Mouse (Mus musculus) brown adipose tissue, adult 24 weeks (tissue): ENCODE measurements around the gene Specc1l. TPM values are rescaled to one million over a fixed set of nuclear protein-coding genes. Genes with fewer than 3 reads are reported as not detected.

ENCODE experiments used
- H3K27ac ChIP-seq: fragments of 200-500 bp; replicated peaks from 2 replicates; pipeline ENCODE4 v1.5.1; 2012; ENCODE audit warnings: low read depth, mild to moderate bottlenecking, low read length
- H3K4me1 ChIP-seq: fragments of 200-500 bp; 2 replicates; pipeline ENCODE4 v1.6.1; 2012; ENCODE audit warnings: low read length, mixed read lengths; ENCODE audit not compliant: control insufficient read depth, insufficient read depth, insufficient read length
- H3K4me3 ChIP-seq: fragments of 200-500 bp; 2 replicates; pipeline ENCODE4 v1.5.1; 2012; ENCODE audit warnings: low read depth, mild to moderate bottlenecking, low read length, moderate library complexity; ENCODE audit not compliant: insufficient read depth
- polyA plus RNA-seq: library from polyadenylated mRNA; stranded (reverse); fragments of >200 nt; gene quantifications from 2 replicates; pipeline ENCODE4 v1.2.4, GENCODE M21; 2012; ENCODE audit not compliant: missing spikeins, insufficient read depth, insufficient read length

Specc1l gene
- polyA plus RNA-seq, 1 experiment = 15.1 TPM

DNA sequence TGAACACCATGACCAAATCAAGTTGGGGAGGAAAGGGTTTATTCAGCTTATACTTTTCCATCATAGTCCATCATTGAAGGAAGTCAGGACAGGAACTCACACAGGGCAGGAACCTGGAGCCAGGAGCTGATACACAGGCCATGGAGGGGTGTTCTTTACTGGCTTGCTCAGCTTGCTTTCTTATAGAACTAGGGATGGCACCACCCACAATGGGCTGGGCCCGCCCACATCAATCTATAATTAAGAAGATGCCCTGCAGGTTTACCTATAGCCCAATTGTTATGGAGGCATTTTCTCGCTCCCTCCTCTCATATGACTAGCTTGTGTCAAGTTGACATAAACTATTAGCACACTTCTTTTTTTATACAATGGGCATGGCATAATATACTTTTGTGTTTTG, 25.3 kb downstream of the Specc1l start:
- no peaks in the 10 kb centered on the region for H3K4me1 ChIP-seq
- H3K4me3 ChIP-seq = no peak overlapping the region
- no peak overlapping the region for H3K27ac ChIP-seq

DNA sequence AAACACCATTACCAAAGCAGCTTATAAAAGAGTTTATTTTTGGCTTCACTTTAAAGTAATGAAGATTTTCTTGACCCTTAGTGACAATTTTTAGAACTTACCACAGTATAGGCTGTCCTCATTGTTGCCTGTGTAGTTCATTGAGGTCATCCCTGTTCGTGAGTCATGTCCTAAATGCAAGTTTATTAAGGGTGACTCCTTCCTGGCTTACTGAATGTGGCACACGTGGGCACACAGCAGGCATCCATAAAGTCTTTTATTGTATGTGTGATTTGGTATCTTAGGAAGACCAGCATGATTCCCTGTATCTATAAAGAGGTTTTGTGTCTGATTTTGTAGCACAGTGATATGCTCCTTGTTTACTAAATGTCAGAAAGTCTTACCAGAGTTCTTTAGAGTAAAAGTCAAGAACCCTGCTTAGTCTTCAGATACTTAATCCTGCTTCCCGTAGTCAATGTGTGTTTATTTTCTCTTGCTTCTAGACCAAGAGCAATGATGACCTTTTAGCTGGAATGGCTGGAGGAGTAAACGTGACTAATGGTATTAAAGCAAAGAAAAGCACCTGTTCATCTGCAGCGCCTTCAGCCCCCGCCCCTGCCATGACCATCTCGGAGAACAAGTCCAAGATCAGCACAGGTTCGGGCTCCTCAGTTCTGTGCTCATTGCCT, 28.8 kb downstream of the Specc1l start:
- Histone ChIP-seq H3K4me3 (no peak overlapping the region), H3K27ac (no peak overlapping the region), H3K4me1 (no peaks in the 10 kb centered on the region)

DNA sequence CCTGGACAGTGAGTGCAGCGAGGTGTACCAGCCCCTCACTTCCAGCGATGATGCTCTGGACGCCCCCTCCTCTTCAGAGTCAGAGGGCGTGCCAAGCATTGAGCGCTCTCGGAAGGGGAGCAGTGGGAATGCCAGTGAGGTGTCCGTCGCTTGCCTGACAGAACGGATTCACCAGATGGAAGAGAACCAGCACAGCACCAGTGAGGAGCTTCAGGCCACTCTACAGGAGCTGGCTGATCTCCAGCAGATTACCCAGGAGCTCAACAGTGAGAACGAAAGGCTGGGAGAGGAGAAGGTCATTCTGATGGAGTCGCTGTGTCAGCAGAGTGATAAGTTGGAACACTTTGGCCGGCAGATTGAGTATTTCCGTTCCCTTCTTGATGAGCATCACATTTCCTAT, 33.9 kb downstream of the Specc1l start:
- H3K4me1 ChIP-seq = no peaks in the 10 kb centered on the region
- no peak overlapping the region for H3K4me3 ChIP-seq
- no peak overlapping the region for H3K27ac ChIP-seq

- H3K4me1 ChIP-seq = no peaks in the 10 kb centered on the region
- H3K4me3 ChIP-seq = no peak overlapping the region
- H3K27ac ChIP-seq = no peak overlapping the region
Measured at GRCm38 (mm10) chr10:75246331-75246730, 34.5 kb downstream of the Specc1l start.

GRCm38 (mm10) chr10:75251011-75251410, 39.1 kb downstream of the Specc1l start:
- Histone ChIP-seq H3K4me3 (no peak overlapping the region), H3K27ac (no peak overlapping the region), H3K4me1 (no peaks in the 10 kb centered on the region)

DNA sequence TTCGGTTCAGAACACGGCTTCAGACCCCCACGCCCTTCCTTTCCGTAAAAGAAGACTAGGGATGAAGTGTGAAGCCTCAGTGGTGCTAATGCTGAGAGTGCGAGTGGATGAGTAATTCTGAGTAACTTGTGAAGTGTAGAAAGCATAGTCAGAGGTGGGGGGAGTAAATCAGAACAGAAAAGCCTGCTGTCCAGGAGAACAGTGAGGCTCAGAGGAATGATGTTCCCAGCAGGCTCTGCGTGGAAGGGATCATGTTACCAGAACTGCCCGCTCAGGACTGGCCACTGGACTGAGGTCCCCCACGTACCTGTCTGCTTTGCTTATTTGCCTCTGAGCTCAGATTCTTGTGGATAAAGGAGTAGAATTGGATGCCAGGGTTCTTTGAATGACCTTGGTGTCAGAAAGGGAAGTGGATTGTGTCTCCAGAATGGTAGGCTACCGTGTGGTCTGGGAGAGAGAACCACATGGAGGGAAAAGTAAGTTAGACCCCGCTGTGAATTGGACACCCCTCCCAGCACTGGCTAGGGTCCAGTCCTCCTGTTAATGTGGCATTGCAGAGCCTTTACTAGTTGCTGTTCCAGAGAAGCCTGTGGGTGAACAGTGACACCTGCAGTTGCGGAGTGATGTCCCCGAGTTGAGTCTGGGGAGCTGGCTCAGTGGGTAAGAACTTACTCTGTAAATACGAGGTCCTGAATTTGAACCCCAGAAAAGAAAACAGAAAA, 40.6 kb downstream of the Specc1l start:
- H3K4me3 ChIP-seq = no peak overlapping the region
- H3K27ac ChIP-seq = no peak overlapping the region
- no peaks in the 10 kb centered on the region for H3K4me1 ChIP-seq

DNA sequence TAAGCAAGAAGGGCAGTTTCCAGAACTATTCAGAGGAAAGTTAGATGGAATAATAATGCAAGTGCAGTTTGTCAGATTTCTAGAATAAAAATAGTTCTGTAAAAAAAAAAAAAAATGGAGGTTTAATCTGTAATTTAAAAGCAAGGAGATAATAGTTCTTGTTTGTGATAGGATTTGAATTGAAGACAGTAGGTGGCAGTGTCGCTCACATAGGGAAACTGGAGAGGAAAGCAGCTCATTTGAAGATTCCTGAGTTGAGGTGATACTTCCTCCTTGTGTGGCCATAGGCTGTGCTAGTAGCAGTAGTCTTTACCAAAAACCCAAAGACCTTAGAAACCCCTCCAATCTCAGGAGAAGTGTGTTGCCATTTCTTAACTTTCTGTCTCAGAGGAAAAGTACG, 43.2 kb downstream of the Specc1l start:
- H3K27ac ChIP-seq = no peak overlapping the region
- peaks cover 2% of the 10 kb centered on the region; the same call in 1 of the 2 replicates for H3K4me1 ChIP-seq
- no peak overlapping the region for H3K4me3 ChIP-seq

GRCm38 (mm10) chr10:75257401-75257800, 45.5 kb downstream of the Specc1l start:
- Histone ChIP-seq H3K4me1 (peaks cover 2% of the 10 kb centered on the region; the same call in 1 of the 2 replicates), H3K27ac (no peak overlapping the region), H3K4me3 (no peak overlapping the region)

DNA sequence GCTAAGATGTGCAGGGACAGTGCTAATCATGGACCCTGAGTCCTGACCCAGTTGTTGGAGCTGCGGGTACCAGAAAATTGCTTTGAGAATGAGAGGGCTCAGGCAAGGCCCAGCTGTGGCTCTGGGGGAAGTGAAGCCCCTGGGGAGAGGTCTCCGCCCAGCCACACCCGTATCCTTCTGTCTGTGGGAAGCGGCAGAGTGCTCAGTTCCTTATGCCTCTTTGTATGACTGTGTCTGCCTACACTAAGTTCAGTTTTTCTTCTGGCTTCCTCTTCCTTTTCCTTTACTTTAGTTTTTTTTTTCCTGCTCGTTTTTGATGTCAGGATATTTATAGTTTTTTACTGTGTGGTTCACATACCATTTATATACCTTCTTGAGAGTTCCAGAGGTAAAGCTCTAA, 46.4 kb downstream of the Specc1l start:
- Histone ChIP-seq H3K27ac (no peak overlapping the region), H3K4me3 (no peak overlapping the region), H3K4me1 (peaks cover 2% of the 10 kb centered on the region; the same call in 1 of the 2 replicates)

DNA sequence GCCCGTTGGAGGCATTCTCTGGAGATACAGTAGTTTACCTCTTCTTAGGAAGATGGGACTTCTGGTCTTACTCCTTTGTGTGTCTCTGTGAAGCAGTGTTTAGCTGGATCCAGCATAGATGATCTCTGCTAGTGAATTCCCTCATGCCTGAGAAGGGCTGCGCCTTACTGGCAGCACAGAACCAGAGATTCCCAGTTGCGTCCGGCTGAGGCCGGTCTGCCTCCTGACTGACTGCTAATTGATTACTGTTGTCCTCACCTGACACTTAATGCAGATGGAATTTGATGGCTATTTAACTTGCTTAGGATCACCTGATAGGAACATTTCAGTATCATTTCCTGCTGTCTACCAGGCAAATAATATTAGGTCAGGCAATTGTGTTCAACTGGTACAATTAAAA, 49.4 kb downstream of the Specc1l start:
- Histone ChIP-seq H3K4me1 (peaks cover 5% of the 10 kb centered on the region), H3K27ac (no peak overlapping the region), H3K4me3 (no peak overlapping the region)

DNA sequence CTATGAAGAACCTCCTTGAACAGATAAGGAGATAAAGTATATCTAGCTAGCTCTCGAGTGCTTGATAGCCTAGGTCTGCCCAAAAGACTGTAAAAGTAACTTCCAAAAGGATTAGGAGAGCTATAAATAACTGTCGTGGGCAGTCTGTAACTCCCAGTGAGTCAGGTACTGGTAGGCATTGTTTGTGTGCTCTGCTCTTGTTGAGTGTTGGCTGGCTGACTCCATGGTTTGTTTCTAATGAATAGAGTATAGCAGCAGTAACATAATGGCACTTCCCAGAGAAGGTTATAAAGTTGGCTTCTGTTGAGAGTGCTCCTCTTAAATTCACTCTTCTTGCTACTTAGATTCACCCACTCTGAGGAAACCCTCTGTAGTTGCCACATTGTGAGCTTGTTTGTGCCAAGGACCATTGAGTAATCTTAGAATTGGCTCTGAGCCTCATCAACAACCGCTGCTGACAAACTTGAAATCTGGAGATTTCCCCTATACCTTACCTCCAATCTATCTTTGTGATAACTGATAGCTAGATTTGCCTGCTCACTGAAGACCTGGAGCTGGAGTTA, 53.2 kb downstream of the Specc1l start:
- Histone ChIP-seq H3K4me3 (no peak overlapping the region), H3K27ac (no peak overlapping the region)

GRCm38 (mm10) chr10:75273020-75273419, 61.1 kb downstream of the Specc1l start:
- H3K4me1 ChIP-seq = no peaks in the 10 kb centered on the region
- no peak overlapping the region for H3K4me3 ChIP-seq
- H3K27ac ChIP-seq = no peak overlapping the region

More for the DNA sequence above, 53.2 kb downstream of the Specc1l start:
- H3K4me1 ChIP-seq = peaks cover 3% of the 10 kb centered on the region; the same call in 1 of the 2 replicates

DNA sequence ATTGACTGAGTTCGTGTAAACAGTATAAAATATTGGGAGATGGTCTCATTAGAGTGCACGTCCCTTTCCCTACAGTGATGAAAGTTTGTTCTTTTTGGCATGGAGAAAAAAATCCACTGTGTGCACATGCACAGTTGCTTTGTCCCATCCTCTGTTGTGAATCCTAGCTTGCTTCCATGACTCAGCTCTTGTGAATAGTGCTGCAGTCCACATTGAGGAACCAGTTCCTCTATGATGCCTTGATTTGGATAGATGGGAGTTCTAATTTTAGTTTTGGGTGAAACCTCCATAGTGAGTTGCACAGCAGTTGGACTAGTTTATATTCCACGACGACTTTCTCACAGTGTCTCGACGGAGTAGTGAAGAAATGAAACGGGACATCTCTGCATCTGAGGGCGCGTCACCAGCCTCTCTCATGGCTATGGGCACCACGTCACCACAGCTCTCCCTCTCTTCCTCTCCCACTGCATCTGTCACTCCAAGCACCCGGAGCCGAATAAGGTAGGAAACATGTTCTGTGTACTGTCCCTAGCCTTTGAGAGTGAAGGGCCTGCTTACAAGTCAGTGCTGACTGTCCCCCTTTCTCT, 64.6 kb downstream of the Specc1l start:
- H3K4me1 ChIP-seq = no peaks in the 10 kb centered on the region
- H3K27ac ChIP-seq = no peak overlapping the region
- no peak overlapping the region for H3K4me3 ChIP-seq

DNA sequence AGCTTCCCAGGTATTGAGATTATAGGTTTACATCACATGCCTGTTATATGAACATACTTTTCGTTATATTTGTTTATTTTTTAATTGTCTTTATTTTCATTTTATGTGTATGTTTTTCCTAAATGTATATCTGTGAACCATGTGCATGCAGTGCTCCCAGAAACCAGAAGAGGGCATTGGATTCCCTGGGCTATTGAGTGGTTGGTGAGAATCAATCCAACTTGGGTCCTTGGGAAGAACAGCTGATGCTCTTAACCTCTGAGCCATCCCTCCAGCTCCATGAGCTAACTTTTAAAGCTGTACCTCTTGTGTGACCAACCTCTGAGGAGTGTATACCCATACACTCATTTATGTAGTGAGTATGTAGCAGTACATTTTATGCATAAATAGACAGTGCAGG, 65.6 kb downstream of the Specc1l start:
- no peak overlapping the region for H3K27ac ChIP-seq
- no peaks in the 10 kb centered on the region for H3K4me1 ChIP-seq
- no peak overlapping the region for H3K4me3 ChIP-seq

DNA sequence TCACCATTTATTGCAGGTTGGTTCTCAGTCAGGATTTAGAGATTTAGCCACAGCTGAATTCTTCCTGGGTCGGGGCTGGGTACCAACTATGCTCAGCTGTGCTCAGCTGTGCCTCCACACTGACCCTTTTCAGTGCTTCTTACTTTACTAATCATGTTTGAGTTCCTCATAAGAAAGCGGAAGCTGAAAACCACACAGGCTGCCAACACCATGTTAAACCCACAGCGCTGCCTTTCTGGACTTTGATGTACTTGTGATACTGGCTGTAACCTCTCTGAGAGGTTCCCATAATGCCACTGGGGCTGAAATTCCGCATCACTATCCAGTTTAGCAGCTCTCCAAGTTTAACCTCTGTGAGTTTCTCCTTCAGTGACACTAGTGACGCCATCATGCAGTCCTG, 70.8 kb downstream of the Specc1l start:
- Histone ChIP-seq H3K4me3 (no peak overlapping the region), H3K4me1 (no peaks in the 10 kb centered on the region), H3K27ac (no peak overlapping the region)
